Mouse (Mus musculus) embryonic fibroblast, embryonic 13.5 days (primary cell): ENCODE results near the gene Mfsd4a.

Experiments used
- CTCF ChIP-seq: IDR thresholded peaks from 2 replicates; pipeline ENCODE4 v1.5.1; 2011; ENCODE audit warnings: mild to moderate bottlenecking, control low read depth, low read length, moderate library complexity, borderline replicate concordance; ENCODE audit not compliant: insufficient read depth
- POLR2A ChIP-seq: IDR thresholded peaks from 2 replicates; pipeline ENCODE4 v1.6.1; 2011; ENCODE audit warnings: low read depth, mild to moderate bottlenecking, control low read depth, low read length, moderate library complexity

DNA sequence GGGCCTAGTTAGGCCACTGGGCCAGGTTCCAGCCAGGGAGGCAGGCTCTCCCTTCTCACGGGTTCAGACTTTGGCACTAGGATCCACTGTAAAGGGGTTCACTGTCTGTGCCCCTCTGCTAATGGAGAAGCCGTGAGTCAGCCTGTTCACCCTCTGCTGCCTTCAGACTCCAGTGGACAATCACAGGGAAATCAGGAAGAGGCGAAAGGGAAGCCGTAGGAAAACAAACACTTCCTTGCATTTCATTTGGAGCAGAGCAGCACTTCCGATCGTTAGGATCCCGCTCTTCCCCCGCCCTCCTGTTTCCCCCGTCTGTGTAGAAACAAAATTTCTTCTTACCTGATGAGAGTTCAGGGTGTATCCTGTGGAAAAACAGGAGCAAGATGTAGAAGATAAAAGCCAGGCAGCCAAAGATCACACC, 27.7 kb downstream of the Mfsd4a start:
- TF ChIP-seq CTCF (no peak), POLR2A (no peak)
